Mouse (Mus musculus): Measurements from ENCODE around the gene Cryab. TPM values are rescaled to one million over a fixed set of nuclear protein-coding genes. Genes with fewer than 3 reads are reported as not detected.

The Cryab gene
- polyA plus RNA-seq, 1 experiment, result 4.4 TPM

- H3K27ac ChIP-seq (ENCODE audit: control insufficient read depth, insufficient read depth, low read depth, low read length), result no peak overlapping the region
- H3K4me3 ChIP-seq (ENCODE audit: control insufficient read depth, low read depth, low read length), result no peak overlapping the region
- no peaks in the 10 kb centered on the region for H3K27me3 ChIP-seq (ENCODE audit: control insufficient read depth, insufficient read depth, low read length)
- H3K36me3 ChIP-seq (ENCODE audit: control insufficient read depth, insufficient read depth, low read length), result no peaks in the 10 kb centered on the region
- TF ChIP-seq CTCF (IDR thresholded peaks at IDR 0.05; ENCODE audit: control insufficient read depth, insufficient read depth, insufficient replicate concordance, low read depth, low read length) (no peak), POLR2A (IDR thresholded peaks at IDR 0.05; ENCODE audit: control insufficient read depth, low read depth, low read length) (no peak)
- H3K4me1 ChIP-seq (ENCODE audit: control insufficient read depth, insufficient read depth, low read length), result peaks cover 13% of the 10 kb centered on the region
Observed at GRCm38 (mm10) chr9:50753947-50754346, 2.8 kb downstream of the Cryab start.

- Histone ChIP-seq H3K27ac (ENCODE audit: control insufficient read depth, insufficient read depth, low read depth, low read length) (no peak overlapping the region), H3K4me1 (ENCODE audit: control insufficient read depth, insufficient read depth, low read length) (peaks cover 4% of the 10 kb centered on the region), H3K4me3 (ENCODE audit: control insufficient read depth, low read depth, low read length) (no peak overlapping the region), H3K27me3 (ENCODE audit: control insufficient read depth, insufficient read depth, low read length) (no peaks in the 10 kb centered on the region), H3K36me3 (ENCODE audit: control insufficient read depth, insufficient read depth, low read length) (no peaks in the 10 kb centered on the region)
- TF ChIP-seq CTCF (IDR thresholded peaks at IDR 0.05; ENCODE audit: control insufficient read depth, insufficient read depth, insufficient replicate concordance, low read depth, low read length), result no peak
Observed at GRCm38 (mm10) chr9:50756711-50757110, 5.6 kb downstream of the Cryab start.

GRCm38 (mm10) chr9:50761520-50762243 is 10.6 kb downstream of the Cryab start:
- H3K4me3 ChIP-seq (ENCODE audit: control insufficient read depth, low read depth, low read length), result peak overlapping the region; percentile 66
- peak overlapping the region; percentile 71 for H3K27ac ChIP-seq (ENCODE audit: control insufficient read depth, insufficient read depth, low read depth, low read length)
- H3K4me1 ChIP-seq (ENCODE audit: control insufficient read depth, insufficient read depth, low read length), result no peaks in the 10 kb centered on the region
- H3K27me3 ChIP-seq (ENCODE audit: control insufficient read depth, insufficient read depth, low read length), result no peaks in the 10 kb centered on the region
- TF ChIP-seq POLR2A (IDR thresholded peaks at IDR 0.05; ENCODE audit: control insufficient read depth, low read depth, low read length) (no peak), CTCF (IDR thresholded peaks at IDR 0.05; ENCODE audit: control insufficient read depth, insufficient read depth, insufficient replicate concordance, low read depth, low read length) (no peak)
- no peaks in the 10 kb centered on the region for H3K36me3 ChIP-seq (ENCODE audit: control insufficient read depth, insufficient read depth, low read length)

- Histone ChIP-seq H3K36me3 (ENCODE audit: control insufficient read depth, insufficient read depth, low read length) (no peaks in the 10 kb centered on the region), H3K27me3 (ENCODE audit: control insufficient read depth, insufficient read depth, low read length) (no peaks in the 10 kb centered on the region), H3K4me1 (ENCODE audit: control insufficient read depth, insufficient read depth, low read length) (no peaks in the 10 kb centered on the region; the same call in 1 of the 2 replicates), H3K27ac (ENCODE audit: control insufficient read depth, insufficient read depth, low read depth, low read length) (no peak overlapping the region), H3K4me3 (ENCODE audit: control insufficient read depth, low read depth, low read length) (peak overlapping the region; percentile 22; the same call in 1 of the 2 replicates)
- TF ChIP-seq POLR2A (IDR thresholded peaks at IDR 0.05; ENCODE audit: control insufficient read depth, low read depth, low read length) (no peak), CTCF (IDR thresholded peaks at IDR 0.05; ENCODE audit: control insufficient read depth, insufficient read depth, insufficient replicate concordance, low read depth, low read length) (peak; percentile 27; the same call in 1 of the 2 replicates)
Observed at GRCm38 (mm10) chr9:50763331-50763730, 12.2 kb downstream of the Cryab start.

GRCm38 (mm10) chr9:50767531-50768106 is 16.5 kb downstream of the Cryab start:
- H3K27ac ChIP-seq (ENCODE audit: control insufficient read depth, insufficient read depth, low read depth, low read length), result peak overlapping the region; percentile 85
- H3K4me3 ChIP-seq (ENCODE audit: control insufficient read depth, low read depth, low read length), result peak overlapping the region; percentile 86
- H3K27me3 ChIP-seq (ENCODE audit: control insufficient read depth, insufficient read depth, low read length), result no peaks in the 10 kb centered on the region

GRCm38 (mm10) chr9:50768107-50769002 is 17.2 kb downstream of the Cryab start, which contains the start of gene Fdxacb1:
TSS of gene Fdxacb1 (plus strand) at chr9:50768236.
- no peaks in the 10 kb centered on the region for H3K27me3 ChIP-seq (ENCODE audit: control insufficient read depth, insufficient read depth, low read length)
- TF ChIP-seq POLR2A (IDR thresholded peaks at IDR 0.05; ENCODE audit: control insufficient read depth, low read depth, low read length) (peak; percentile 73), CTCF (IDR thresholded peaks at IDR 0.05; ENCODE audit: control insufficient read depth, insufficient read depth, insufficient replicate concordance, low read depth, low read length) (peak; percentile 52)
- peaks cover 2% of the 10 kb centered on the region; the same call in 1 of the 2 replicates for H3K4me1 ChIP-seq (ENCODE audit: control insufficient read depth, insufficient read depth, low read length)
- H3K27ac ChIP-seq (ENCODE audit: control insufficient read depth, insufficient read depth, low read depth, low read length), result peak within 1 kb of the TSS; percentile 85
- peak within 1 kb of the TSS; percentile 86 for H3K4me3 ChIP-seq (ENCODE audit: control insufficient read depth, low read depth, low read length)
- peaks cover 2% of the 10 kb centered on the region; the same call in 1 of the 2 replicates for H3K36me3 ChIP-seq (ENCODE audit: control insufficient read depth, insufficient read depth, low read length)

More at GRCm38 (mm10) chr9:50767531-50768106, 16.5 kb downstream of the Cryab start:
- TF ChIP-seq CTCF (IDR thresholded peaks at IDR 0.05; ENCODE audit: control insufficient read depth, insufficient read depth, insufficient replicate concordance, low read depth, low read length) (no peak), POLR2A (IDR thresholded peaks at IDR 0.05; ENCODE audit: control insufficient read depth, low read depth, low read length) (no peak)
- Histone ChIP-seq H3K4me1 (ENCODE audit: control insufficient read depth, insufficient read depth, low read length) (peaks cover 2% of the 10 kb centered on the region; the same call in 1 of the 2 replicates), H3K36me3 (ENCODE audit: control insufficient read depth, insufficient read depth, low read length) (peaks cover 2% of the 10 kb centered on the region; the same call in 1 of the 2 replicates)

Data from testis, adult 2 months (tissue).